Mouse (Mus musculus): ENCODE data around the gene Gsg1. TPM values are rescaled to one million over a fixed set of nuclear protein-coding genes. Genes with fewer than 3 reads are reported as not detected.

The Gsg1 gene
- polyA plus RNA-seq, 1 experiment, result not detected

DNA sequence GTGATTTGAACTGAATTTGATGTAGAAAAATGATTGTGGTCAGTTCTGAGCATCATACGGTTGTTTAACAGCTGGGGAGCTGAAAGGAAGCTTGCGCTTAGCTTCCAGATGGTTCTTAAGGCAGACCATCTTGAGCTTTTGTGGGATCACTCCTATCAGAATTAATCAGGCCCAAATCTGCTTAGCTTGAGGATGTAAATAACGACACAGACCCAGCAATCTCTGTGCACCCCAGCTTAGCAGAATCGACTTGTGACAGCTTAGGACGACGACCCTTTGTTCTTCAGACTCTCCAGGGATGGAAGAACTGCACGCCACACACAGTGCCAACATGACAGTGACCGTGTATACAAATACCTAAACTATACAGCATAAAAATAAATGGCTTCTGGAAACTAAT, 8.6 kb downstream of the Gsg1 start:
- Histone ChIP-seq H3K4me3 (ENCODE audit: insufficient read depth, low read length) (no peak overlapping the region), H3K4me1 (ENCODE audit: control insufficient read depth, insufficient read depth, low read length) (peaks cover 2% of the 10 kb centered on the region; the same call in 1 of the 2 replicates), H3K27ac (ENCODE audit: insufficient read depth, low read length) (no peak overlapping the region)
- TF ChIP-seq POLR2A (IDR thresholded peaks at IDR 0.05; ENCODE audit: low read depth, low read length), result no peak
- TF ChIP-seq CTCF (IDR thresholded peaks at IDR 0.05; ENCODE audit: borderline replicate concordance, insufficient read depth, low read length), result no peak

DNA sequence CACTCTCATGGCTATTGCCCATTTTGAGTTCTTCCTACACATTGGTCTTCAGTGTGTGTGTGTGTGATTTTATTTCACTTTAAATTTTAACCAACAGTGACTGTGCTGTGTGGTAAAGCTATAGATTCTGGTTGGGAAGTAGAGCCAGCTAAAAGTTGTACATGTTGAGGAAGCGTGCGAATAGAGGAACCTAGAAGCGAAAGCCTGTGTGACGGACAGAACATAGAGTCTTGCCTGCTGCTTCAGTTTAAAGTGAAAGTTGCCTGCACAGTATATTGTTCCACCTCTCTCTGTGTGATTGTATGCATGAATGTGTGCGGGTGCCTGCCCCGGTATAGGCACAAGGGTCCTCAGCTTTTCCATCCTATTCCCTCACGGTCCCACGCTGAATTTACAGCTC, 13.8 kb downstream of the Gsg1 start:
- Histone ChIP-seq H3K4me1 (ENCODE audit: control insufficient read depth, insufficient read depth, low read length) (no peaks in the 10 kb centered on the region; the same call in 1 of the 2 replicates), H3K27ac (ENCODE audit: insufficient read depth, low read length) (no peak overlapping the region), H3K4me3 (ENCODE audit: insufficient read depth, low read length) (no peak overlapping the region)
- no peak for TF ChIP-seq POLR2A (IDR thresholded peaks at IDR 0.05; ENCODE audit: low read depth, low read length)
- TF ChIP-seq CTCF (IDR thresholded peaks at IDR 0.05; ENCODE audit: borderline replicate concordance, insufficient read depth, low read length), result no peak

DNA sequence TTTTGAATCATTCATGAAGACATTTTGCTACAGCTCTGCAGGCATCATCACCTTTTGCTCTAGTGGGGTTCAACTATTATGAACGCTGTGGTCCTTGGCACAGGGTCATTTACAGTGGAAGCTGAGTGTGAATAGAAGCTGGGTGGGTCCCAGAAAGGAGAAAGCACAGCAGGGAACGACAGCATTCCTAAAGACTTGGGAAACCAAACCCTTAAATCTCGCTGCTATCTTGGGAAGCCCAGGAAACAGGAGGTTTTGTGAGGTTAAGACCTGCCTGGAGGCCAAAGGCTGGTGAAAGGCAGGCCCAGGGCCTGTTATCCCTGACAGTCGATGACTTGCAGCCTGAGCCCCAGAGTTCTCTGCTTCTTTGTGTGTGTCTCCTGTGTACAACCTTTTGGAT, 15.9 kb downstream of the Gsg1 start:
- Histone ChIP-seq H3K4me3 (ENCODE audit: insufficient read depth, low read length) (no peak overlapping the region), H3K27ac (ENCODE audit: insufficient read depth, low read length) (no peak overlapping the region), H3K4me1 (ENCODE audit: control insufficient read depth, insufficient read depth, low read length) (no peaks in the 10 kb centered on the region; the same call in 1 of the 2 replicates)
- TF ChIP-seq POLR2A (IDR thresholded peaks at IDR 0.05; ENCODE audit: low read depth, low read length) (no peak), CTCF (IDR thresholded peaks at IDR 0.05; ENCODE audit: borderline replicate concordance, insufficient read depth, low read length) (no peak)

DNA sequence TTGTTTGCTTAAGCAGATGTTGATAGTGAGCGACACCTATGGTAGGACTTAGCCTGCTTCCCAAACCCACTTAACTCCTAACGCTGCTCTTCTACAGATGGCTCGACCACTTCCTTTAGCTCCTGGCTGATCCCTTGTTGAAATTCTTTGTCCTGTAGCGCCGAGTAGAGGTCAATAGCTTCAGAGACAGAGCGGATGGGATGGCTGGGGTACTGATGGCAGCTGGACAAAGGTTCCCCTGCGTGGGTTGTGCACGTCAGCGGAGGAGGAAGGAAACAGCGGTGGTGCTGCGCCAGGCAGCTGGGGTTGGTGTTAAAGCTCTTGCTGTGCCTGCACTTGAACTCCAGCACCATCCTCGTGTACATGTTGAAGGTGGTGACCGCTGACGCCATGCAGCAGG, 16.8 kb downstream of the Gsg1 start:
- TF ChIP-seq CTCF (IDR thresholded peaks at IDR 0.05; ENCODE audit: borderline replicate concordance, insufficient read depth, low read length) (no peak), POLR2A (IDR thresholded peaks at IDR 0.05; ENCODE audit: low read depth, low read length) (no peak)
- no peak overlapping the region for H3K27ac ChIP-seq (ENCODE audit: insufficient read depth, low read length)
- H3K4me3 ChIP-seq (ENCODE audit: insufficient read depth, low read length), result no peak overlapping the region
- H3K4me1 ChIP-seq (ENCODE audit: control insufficient read depth, insufficient read depth, low read length), result no peaks in the 10 kb centered on the region; the same call in 1 of the 2 replicates

DNA sequence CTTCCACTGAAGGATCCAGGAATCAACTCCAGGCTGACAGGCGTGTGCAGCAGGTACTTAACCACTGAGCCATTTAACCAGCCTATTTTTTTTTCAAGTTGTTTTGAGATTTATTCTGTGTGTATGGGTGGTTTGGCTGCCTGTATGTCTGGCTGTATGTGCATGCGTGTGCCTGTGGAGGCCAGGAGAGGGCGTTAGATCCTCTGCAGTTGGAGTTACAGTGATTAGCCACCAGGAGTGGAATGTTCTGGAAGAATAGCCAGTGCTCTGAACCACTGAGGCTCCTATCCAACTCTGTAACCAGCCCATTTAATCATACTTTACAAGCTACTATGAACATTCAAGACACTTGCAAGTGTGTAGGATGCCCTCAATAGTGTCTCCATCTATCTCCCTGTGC, 17.6 kb downstream of the Gsg1 start:
- Histone ChIP-seq H3K4me3 (ENCODE audit: insufficient read depth, low read length) (no peak overlapping the region), H3K27ac (ENCODE audit: insufficient read depth, low read length) (no peak overlapping the region), H3K4me1 (ENCODE audit: control insufficient read depth, insufficient read depth, low read length) (no peaks in the 10 kb centered on the region; the same call in 1 of the 2 replicates)
- TF ChIP-seq CTCF (IDR thresholded peaks at IDR 0.05; ENCODE audit: borderline replicate concordance, insufficient read depth, low read length) (no peak), POLR2A (IDR thresholded peaks at IDR 0.05; ENCODE audit: low read depth, low read length) (no peak)

DNA sequence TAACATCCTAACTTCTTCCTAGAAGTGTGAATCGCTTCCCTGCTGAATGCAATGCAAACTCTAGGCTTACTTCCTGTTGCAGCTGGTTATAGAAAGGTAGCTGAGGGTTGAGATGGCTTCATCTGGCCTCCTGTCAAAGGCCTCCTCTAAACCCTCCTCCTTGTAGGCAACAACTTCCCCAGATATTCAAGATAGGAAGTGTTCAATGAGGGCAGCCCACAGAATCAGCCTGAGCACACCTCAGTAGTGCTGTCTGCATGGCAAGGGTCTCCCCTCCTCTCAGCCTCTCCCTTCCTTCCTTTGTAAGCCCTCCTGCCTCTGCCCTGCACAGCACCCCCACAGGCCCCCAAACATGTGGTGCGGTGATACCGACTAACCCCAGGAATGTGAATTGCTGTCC, 18.4 kb downstream of the Gsg1 start:
- H3K4me3 ChIP-seq (ENCODE audit: insufficient read depth, low read length), result no peak overlapping the region
- no peaks in the 10 kb centered on the region for H3K4me1 ChIP-seq (ENCODE audit: control insufficient read depth, insufficient read depth, low read length)
- TF ChIP-seq CTCF (IDR thresholded peaks at IDR 0.05; ENCODE audit: borderline replicate concordance, insufficient read depth, low read length) (no peak), POLR2A (IDR thresholded peaks at IDR 0.05; ENCODE audit: low read depth, low read length) (no peak)
- H3K27ac ChIP-seq (ENCODE audit: insufficient read depth, low read length), result no peak overlapping the region

DNA sequence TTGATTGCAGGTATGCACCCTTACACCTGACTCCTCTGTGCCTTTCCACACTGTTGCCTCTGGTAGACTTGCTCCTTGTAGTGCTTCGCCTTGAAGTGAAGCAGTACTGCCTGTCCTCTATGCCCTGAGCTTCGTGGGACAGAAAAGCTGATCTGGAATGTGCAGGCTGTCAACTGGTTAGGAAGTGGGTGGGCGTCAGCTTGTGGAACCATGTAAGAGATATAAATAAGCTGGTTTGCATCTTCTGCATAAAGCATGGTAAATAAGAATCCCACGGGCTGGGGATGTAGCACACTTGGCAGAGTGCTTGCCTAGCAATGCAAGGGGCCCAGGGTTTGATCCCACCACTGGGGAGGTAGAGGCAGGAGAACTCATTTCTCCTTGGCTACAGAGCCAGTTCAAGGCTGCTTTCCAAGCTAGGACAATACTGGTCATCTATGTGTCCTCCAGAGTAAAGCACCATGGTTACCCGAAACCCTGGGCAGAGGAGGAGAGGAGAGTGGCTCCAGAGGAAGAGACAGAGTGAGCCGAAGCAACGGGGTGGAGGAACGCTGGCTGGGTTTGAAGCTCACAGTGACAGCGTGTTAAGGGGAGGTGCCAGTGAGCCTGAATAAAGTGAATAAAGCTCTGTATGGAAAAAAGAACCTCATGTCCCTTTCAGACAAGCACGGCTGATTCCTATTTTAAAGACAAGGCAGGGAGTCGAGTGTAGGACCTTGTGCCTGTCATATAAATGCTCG, 21.5 kb downstream of the Gsg1 start:
- H3K4me1 ChIP-seq (ENCODE audit: control insufficient read depth, insufficient read depth, low read length), result 0 out of 2 replicates have a peak, but pooled peaks cover 7% of the 10 kb centered on the region
- TF ChIP-seq CTCF (IDR thresholded peaks at IDR 0.05; ENCODE audit: borderline replicate concordance, insufficient read depth, low read length) (no peak), POLR2A (IDR thresholded peaks at IDR 0.05; ENCODE audit: low read depth, low read length) (no peak)
- no peak overlapping the region for H3K27ac ChIP-seq (ENCODE audit: insufficient read depth, low read length)

DNA sequence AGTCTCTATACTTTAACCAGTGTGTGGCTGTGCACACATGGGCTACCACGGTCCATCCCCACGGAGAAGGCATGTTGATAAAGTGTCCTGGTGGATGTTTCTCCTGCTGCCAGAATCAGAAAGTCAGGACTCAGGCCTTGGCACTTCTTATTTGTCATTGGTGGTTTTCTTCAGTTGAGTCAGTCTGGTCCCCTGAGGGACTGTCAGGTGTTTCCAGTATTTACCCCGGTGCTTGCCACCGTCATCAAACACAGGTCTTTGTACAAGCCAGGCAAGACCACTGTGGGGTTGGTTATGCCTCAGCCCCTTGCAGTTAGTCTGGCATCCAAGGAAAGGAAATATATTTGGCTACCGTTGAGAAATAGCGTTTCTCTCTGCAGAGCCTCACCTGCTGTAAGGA, 23.6 kb downstream of the Gsg1 start:
- no peak for TF ChIP-seq CTCF (IDR thresholded peaks at IDR 0.05; ENCODE audit: borderline replicate concordance, insufficient read depth, low read length)
- TF ChIP-seq POLR2A (IDR thresholded peaks at IDR 0.05; ENCODE audit: low read depth, low read length), result no peak
- 0 out of 2 replicates have a peak, but pooled peaks cover 7% of the 10 kb centered on the region for H3K4me1 ChIP-seq (ENCODE audit: control insufficient read depth, insufficient read depth, low read length)
- no peak overlapping the region for H3K4me3 ChIP-seq (ENCODE audit: insufficient read depth, low read length)
- no peak overlapping the region for H3K27ac ChIP-seq (ENCODE audit: insufficient read depth, low read length)

More for the DNA sequence above, 21.5 kb downstream of the Gsg1 start:
- H3K4me3 ChIP-seq (ENCODE audit: insufficient read depth, low read length), result no peak overlapping the region

DNA sequence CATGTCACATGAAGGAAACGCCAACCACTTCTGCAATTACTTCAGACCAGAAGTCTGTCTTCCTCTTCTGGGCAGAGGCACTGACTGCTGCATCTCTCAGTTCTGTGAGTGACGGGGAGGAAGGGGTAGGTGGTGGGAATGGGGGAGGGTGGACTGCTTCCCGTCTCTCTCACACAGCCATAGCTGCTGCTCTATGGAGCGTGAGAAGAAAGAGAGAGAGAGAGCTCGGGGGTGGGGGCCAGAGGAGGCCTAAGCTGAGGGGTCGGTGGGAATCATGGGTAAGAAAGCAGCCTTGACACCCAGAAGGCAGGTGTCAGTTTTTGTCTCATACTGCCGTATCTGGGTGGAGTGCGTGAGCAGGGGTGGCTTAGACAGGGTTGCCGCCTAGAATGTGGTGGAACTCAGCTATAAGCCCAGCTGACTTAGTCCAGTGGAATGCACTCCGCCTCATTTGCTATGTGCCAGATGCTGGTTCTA, 25.6 kb downstream of the Gsg1 start:
- Histone ChIP-seq H3K4me1 (ENCODE audit: control insufficient read depth, insufficient read depth, low read length) (0 out of 2 replicates have a peak, but pooled peaks cover 10% of the 10 kb centered on the region), H3K4me3 (ENCODE audit: insufficient read depth, low read length) (no peak overlapping the region), H3K27ac (ENCODE audit: insufficient read depth, low read length) (no peak overlapping the region)
- TF ChIP-seq POLR2A (IDR thresholded peaks at IDR 0.05; ENCODE audit: low read depth, low read length), result no peak
- no peak for TF ChIP-seq CTCF (IDR thresholded peaks at IDR 0.05; ENCODE audit: borderline replicate concordance, insufficient read depth, low read length)

DNA sequence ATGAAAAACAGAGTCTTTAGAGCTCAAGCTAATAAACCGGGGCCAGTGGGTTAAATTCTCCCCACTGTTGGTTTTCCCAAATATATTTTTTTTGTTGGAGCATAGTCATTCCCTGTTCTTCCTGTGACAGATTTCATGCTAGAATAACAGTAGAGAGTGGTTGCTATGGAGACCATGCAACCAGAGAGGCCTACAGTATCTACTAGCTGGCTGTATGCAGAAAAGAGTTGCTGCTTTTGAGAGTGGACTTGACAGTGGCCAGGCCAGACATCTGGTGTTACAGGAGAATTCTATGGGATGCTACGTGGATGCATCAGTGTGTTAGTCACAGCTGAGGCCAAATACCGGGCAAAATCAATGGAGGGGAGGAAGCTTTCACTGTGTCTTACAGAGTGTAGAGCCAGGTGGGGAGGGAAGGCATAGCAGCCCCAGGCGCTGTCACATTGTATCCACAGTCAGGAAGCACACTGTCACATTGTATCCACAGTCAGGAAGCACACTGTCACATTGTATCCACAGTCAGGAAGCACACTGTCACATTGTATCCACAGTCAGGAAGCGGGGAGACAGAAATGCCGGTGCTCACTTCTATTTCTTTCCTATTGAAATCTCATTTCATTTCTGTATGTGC, 30.2 kb downstream of the Gsg1 start:
- no peak overlapping the region for H3K4me3 ChIP-seq (ENCODE audit: insufficient read depth, low read length)
- TF ChIP-seq POLR2A (IDR thresholded peaks at IDR 0.05; ENCODE audit: low read depth, low read length), result no peak
- TF ChIP-seq CTCF (IDR thresholded peaks at IDR 0.05; ENCODE audit: borderline replicate concordance, insufficient read depth, low read length), result no peak
- no peak overlapping the region for H3K27ac ChIP-seq (ENCODE audit: insufficient read depth, low read length)
- H3K4me1 ChIP-seq (ENCODE audit: control insufficient read depth, insufficient read depth, low read length), result peaks cover 10% of the 10 kb centered on the region; the same call in 1 of the 2 replicates

Measured in embryonic fibroblast, embryonic 13.5 days (primary cell).